Mouse (Mus musculus) liver, postnatal 0 days (tissue): Measurements from ENCODE around the gene Hvcn1.

Experiments used
- CTCF ChIP-seq: sonication (generic); IDR thresholded peaks from 2 replicates; pipeline ENCODE4 v1.5.1; 2016; ENCODE audit warnings: antibody characterized with exemption, low read depth
- EP300 ChIP-seq: IDR thresholded peaks from 2 replicates; pipeline ENCODE4 v1.6.1; 2016; ENCODE audit warnings: antibody characterized with exemption, low read depth, mild to moderate bottlenecking

GRCm38 (mm10) chr5:122190465-122190864 is 16.1 kb upstream of the Hvcn1 start:
- no peak for TF ChIP-seq CTCF
- TF ChIP-seq EP300, result no peak
